In genomic region chr2:153525906-153526311, GRCm38 (mm10) we compare ENCODE assay signal across 9 mouse cellular contexts. TPM values are rescaled to one million over a fixed set of nuclear protein-coding genes. Genes with fewer than 3 reads are reported as not detected.
DNase-seq lines count a peak whose midpoint lies in the region; ATAC-seq and TF ChIP-seq lines count a peak whose summit lies in the region.
"Had no signal": no experiment of that assay in that cellular context is flagged by ENCODE, and none has a peak within 500 bp of the region (broad histone marks: within the 10 kb centered on the region; RNA-seq: fewer than 3 reads in every experiment).

No protein-coding gene starts in this region.

- no peaks in the 10 kb centered on the region for H3K36me3 ChIP-seq in heart, embryonic 11.5 days (ENCODE audit: control insufficient read depth, insufficient read depth, low read length)
- no peaks in the 10 kb centered on the region for H3K36me3 ChIP-seq in E14TG2a.4 (ENCODE audit: insufficient read depth, low read length)
- H3K36me3 ChIP-seq in forebrain, embryonic 13.5 days (ENCODE audit: poor library complexity, severe bottlenecking): no peaks in the 10 kb centered on the region
- no peaks in the 10 kb centered on the region for H3K36me3 ChIP-seq in lung, embryonic 16.5 days (ENCODE audit: control insufficient read depth, insufficient read depth, low read length)

- H3K4me2 ChIP-seq in heart, embryonic 11.5 days: peak overlapping the region; percentile 51
- peak overlapping the region; percentile 11; the same call in 1 of the 2 replicates for H3K4me2 ChIP-seq in forebrain, embryonic 13.5 days
- H3K4me2 ChIP-seq in lung, embryonic 16.5 days (ENCODE audit: low read depth, low read length): no peak overlapping the region

- H3K4me3 ChIP-seq in heart, embryonic 11.5 days (ENCODE audit: low read depth, low read length): no peak overlapping the region
- peak overlapping the region; percentile 43; the same call in 1 of the 2 replicates for H3K4me3 ChIP-seq in E14TG2a.4 (replicated peaks; ENCODE audit: low read length)
- H3K4me3 ChIP-seq in forebrain, embryonic 13.5 days: no peak overlapping the region
- no peak overlapping the region for H3K4me3 ChIP-seq in lung, embryonic 16.5 days (ENCODE audit: low read length)

- H3K27me3 ChIP-seq in heart, embryonic 11.5 days (ENCODE audit: control insufficient read depth, insufficient read depth, low read length): 0 out of 2 replicates have a peak, but pooled peaks cover 3% of the 10 kb centered on the region
- peaks cover 58% of the 10 kb centered on the region for H3K27me3 ChIP-seq in E14TG2a.4 (ENCODE audit: insufficient read depth, low read length)
- H3K27me3 ChIP-seq in forebrain, embryonic 13.5 days: peaks cover 14% of the 10 kb centered on the region; the same call in 1 of the 2 replicates
- H3K27me3 ChIP-seq in lung, embryonic 16.5 days (ENCODE audit: control insufficient read depth, insufficient read depth, low read depth, low read length): peaks cover 11% of the 10 kb centered on the region

- H3K27ac ChIP-seq in heart, embryonic 11.5 days (ENCODE audit: low read depth, low read length): peak overlapping the region; percentile 86
- H3K27ac ChIP-seq in forebrain, embryonic 13.5 days: no peak overlapping the region; the same call in 1 of the 2 replicates
- H3K27ac ChIP-seq in lung, embryonic 16.5 days (ENCODE audit: low read length): no peak overlapping the region

- WGBS in heart, embryonic 11.5 days (ENCODE audit: insufficient replicate concordance): 3% methylated on average over 10 of the region's 10 CpGs
- whole genome bisulfite sequencing in forebrain, embryonic 13.5 days: 16% methylated on average over 10 of the region's 10 CpGs
- 9% methylated on average over 10 of the region's 10 CpGs for WGBS in lung, embryonic 16.5 days

- TF ChIP-seq CTCF in E14TG2a.4 (conservative IDR thresholded peaks at IDR 0.05; ENCODE audit: low read length): no peak

- intact Hi-C loops in heart, postnatal 36 days (cut with DNase I): no loop called here
- intact Hi-C loops in left cerebral cortex, postnatal 25 days (cut with DNase I): loop anchor here (2.0 kb wide), 1 partner anchor 17 kb away; no protein-coding TSS in a partner anchor

- peak; percentile 32 for ATAC-seq in heart, embryonic 11.5 days (replicated peaks; ENCODE audit: insufficient number of reproducible peaks, low FRiP score, low TSS enrichment)
- no peak for ATAC-seq in forebrain, embryonic 13.5 days
- ATAC-seq in lung, embryonic 16.5 days (ENCODE audit: low read depth): peak; percentile 23; the same call in 1 of the 2 replicates

- peaks cover 71% of the 10 kb centered on the region for H3K4me1 ChIP-seq in heart, embryonic 11.5 days (ENCODE audit: control insufficient read depth, insufficient read depth, low read length)
- peaks cover 68% of the 10 kb centered on the region for H3K4me1 ChIP-seq in E14TG2a.4 (replicated peaks; ENCODE audit: low read depth, low read length)
- peaks cover 56% of the 10 kb centered on the region for H3K4me1 ChIP-seq in forebrain, embryonic 13.5 days
- peaks cover 18% of the 10 kb centered on the region for H3K4me1 ChIP-seq in lung, embryonic 16.5 days (replicated peaks; ENCODE audit: control insufficient read depth, insufficient read depth, low read length)

- H3K9me3 ChIP-seq in heart, embryonic 11.5 days (replicated peaks; ENCODE audit: control insufficient read depth, low read length): no peaks in the 10 kb centered on the region
- H3K9me3 ChIP-seq in E14TG2a.4 (ENCODE audit: low read length): no peaks in the 10 kb centered on the region
- H3K9me3 ChIP-seq in forebrain, embryonic 13.5 days (replicated peaks): no peaks in the 10 kb centered on the region
- H3K9me3 ChIP-seq in lung, embryonic 16.5 days (ENCODE audit: control insufficient read depth, low read length): no peaks in the 10 kb centered on the region

- 0 out of 2 replicates have a peak overlapping the region, but pooled peaks have one; percentile 35 for H3K9ac ChIP-seq in heart, embryonic 11.5 days (ENCODE audit: low read depth, low read length)
- H3K9ac ChIP-seq in forebrain, embryonic 13.5 days: peak overlapping the region; percentile 13; the same call in 1 of the 2 replicates
- H3K9ac ChIP-seq in lung, embryonic 16.5 days (ENCODE audit: low read length): no peak overlapping the region

- no peak for DNase-seq in heart, postnatal 36 days
- peak; percentile 72 to 80 for DNase-seq in spleen, postnatal 36 days (ENCODE audit: low spot score in 2 of 2)
- DNase-seq in left cerebral cortex, postnatal 25 days (ENCODE audit: low spot score in 2 of 2): no peak
- no peak for DNase-seq in layer of hippocampus, adult 9-10 months (ENCODE audit: low spot score)

RNA-seq across cellular contexts. Expression of gene Nol4l, which starts 3.9 kb away (rescaled TPM):
- 16.0 and 16.7 TPM in 2 replicates for polyA plus RNA-seq in heart, embryonic 11.5 days (2014; fragmentation: Nextera tagmentation; extraction: Ambion mirVana)
- total RNA-seq in heart, postnatal 36 days (2021): 1 to 10 TPM; 3.9 to 4.0 TPM
- 32.1 and 36.7 TPM in 2 replicates for polyA plus RNA-seq in forebrain, embryonic 13.5 days (2015; fragmentation: Nextera tagmentation; extraction: Ambion mirVana)
- 8.9 and 9.9 TPM in 2 replicates for polyA plus RNA-seq in lung, embryonic 16.5 days (2015; fragmentation: Nextera tagmentation; extraction: Ambion mirVana)
- 10 to 100 TPM; 45.0 to 48.4 TPM for total RNA-seq in left cerebral cortex, postnatal 25 days (2021)

RNA-seq across cellular contexts. Expression of gene 4930404H24Rik, which starts 33.3 kb away (rescaled TPM):
- polyA plus RNA-seq in heart, embryonic 11.5 days (2014; fragmentation: Nextera tagmentation; extraction: Ambion mirVana): not detected in 2 replicates
- not detected for total RNA-seq in heart, postnatal 36 days (2021)
- not detected in 2 replicates for polyA plus RNA-seq in forebrain, embryonic 13.5 days (2015; fragmentation: Nextera tagmentation; extraction: Ambion mirVana)
- polyA plus RNA-seq in lung, embryonic 16.5 days (2015; fragmentation: Nextera tagmentation; extraction: Ambion mirVana): not detected in 2 replicates
- not detected for total RNA-seq in left cerebral cortex, postnatal 25 days (2021)
- polyA plus RNA-seq: limb, embryonic 14.5 days had no signal

Comparison
In these comparisons a context has a peak if more than half of its experiments do, and no peak if none do; other contexts are left out.
1. DNase-seq: peak in spleen, postnatal 36 days (2 of 2); none in heart, postnatal 36 days (0 of 2), left cerebral cortex, postnatal 25 days (0 of 2) and layer of hippocampus, adult 9-10 months (single experiment).